Mouse (Mus musculus): ENCODE data around the gene Tmem182. TPM values are rescaled to one million over a fixed set of nuclear protein-coding genes. Genes with fewer than 3 reads are reported as not detected.

Tmem182 gene
- polyA plus RNA-seq (2015; fragmentation: Nextera tagmentation; extraction: Ambion mirVana), result 0.40 and 0.57 TPM in 2 replicates

- Histone ChIP-seq H3K36me3 (ENCODE audit: control insufficient read depth, insufficient read depth) (no peaks in the 10 kb centered on the region), H3K27ac (ENCODE audit: low read length) (no peak within 1 kb of the TSS), H3K4me1 (ENCODE audit: control insufficient read depth, low read depth, low read length) (no peaks in the 10 kb centered on the region), H3K27me3 (ENCODE audit: control insufficient read depth, insufficient read depth, low read depth, low read length) (no peaks in the 10 kb centered on the region), H3K4me3 (ENCODE audit: low read depth, low read length) (no peak within 1 kb of the TSS), H3K9ac (ENCODE audit: low read depth, low read length) (no peak within 1 kb of the TSS), H3K9me3 (replicated peaks; ENCODE audit: control insufficient read depth, low read length) (no peaks in the 10 kb centered on the region), H3K4me2 (ENCODE audit: low read depth, low read length) (no peak within 1 kb of the TSS)
- 69% methylated on average over 9 of the region's 9 CpGs for WGBS (ENCODE audit: insufficient replicate concordance)
- no peak for ATAC-seq (ENCODE audit: low read depth)
These were observed at the start of gene Tmem182 for GRCm38 (mm10) chr1:40805351-40805750. Gene Tmem182 (plus strand): TSS chr1:40805601.

GRCm38 (mm10) chr1:40759751-40760445, 45.5 kb upstream of the Tmem182 start:
- H3K36me3 ChIP-seq (ENCODE audit: control insufficient read depth, insufficient read depth), result no peaks in the 10 kb centered on the region
- no peaks in the 10 kb centered on the region for H3K4me1 ChIP-seq (ENCODE audit: control insufficient read depth, low read depth, low read length)
- no peaks in the 10 kb centered on the region for H3K9me3 ChIP-seq (replicated peaks; ENCODE audit: control insufficient read depth, low read length)
- H3K27me3 ChIP-seq (ENCODE audit: control insufficient read depth, insufficient read depth, low read depth, low read length), result no peaks in the 10 kb centered on the region
- H3K9ac ChIP-seq (ENCODE audit: low read depth, low read length), result no peak overlapping the region
- ATAC-seq (ENCODE audit: low read depth), result no peak
- WGBS (ENCODE audit: insufficient replicate concordance), result 66% methylated on average over 6 of the region's 6 CpGs
- no peak overlapping the region for H3K27ac ChIP-seq (ENCODE audit: low read length)
- no peak overlapping the region for H3K4me3 ChIP-seq (ENCODE audit: low read depth, low read length)
- H3K4me2 ChIP-seq (ENCODE audit: low read depth, low read length), result no peak overlapping the region

GRCm38 (mm10) chr1:40764042-40764441, 41.4 kb upstream of the Tmem182 start:
- ATAC-seq (ENCODE audit: low read depth), result no peak
- no peaks in the 10 kb centered on the region for H3K27me3 ChIP-seq (ENCODE audit: control insufficient read depth, insufficient read depth, low read depth, low read length)
- no peak overlapping the region for H3K4me3 ChIP-seq (ENCODE audit: low read depth, low read length)
- H3K4me2 ChIP-seq (ENCODE audit: low read depth, low read length), result no peak overlapping the region
- H3K4me1 ChIP-seq (ENCODE audit: control insufficient read depth, low read depth, low read length), result no peaks in the 10 kb centered on the region
- WGBS (ENCODE audit: insufficient replicate concordance), result 68% methylated on average over 1 of the region's 1 CpGs
- no peaks in the 10 kb centered on the region for H3K9me3 ChIP-seq (replicated peaks; ENCODE audit: control insufficient read depth, low read length)
- no peak overlapping the region for H3K27ac ChIP-seq (ENCODE audit: low read length)
- no peak overlapping the region for H3K9ac ChIP-seq (ENCODE audit: low read depth, low read length)
- H3K36me3 ChIP-seq (ENCODE audit: control insufficient read depth, insufficient read depth), result no peaks in the 10 kb centered on the region

- H3K4me3 ChIP-seq (ENCODE audit: low read depth, low read length), result no peak overlapping the region
- H3K9ac ChIP-seq (ENCODE audit: low read depth, low read length), result no peak overlapping the region
- no peak overlapping the region for H3K27ac ChIP-seq (ENCODE audit: low read length)
- H3K4me2 ChIP-seq (ENCODE audit: low read depth, low read length), result no peak overlapping the region
- no peaks in the 10 kb centered on the region for H3K36me3 ChIP-seq (ENCODE audit: control insufficient read depth, insufficient read depth)
- 54% methylated on average over 15 of the region's 15 CpGs for WGBS (ENCODE audit: insufficient replicate concordance)
- no peaks in the 10 kb centered on the region for H3K4me1 ChIP-seq (ENCODE audit: control insufficient read depth, low read depth, low read length)
- ATAC-seq (ENCODE audit: low read depth), result no peak
- H3K9me3 ChIP-seq (replicated peaks; ENCODE audit: control insufficient read depth, low read length), result no peaks in the 10 kb centered on the region
- no peaks in the 10 kb centered on the region for H3K27me3 ChIP-seq (ENCODE audit: control insufficient read depth, insufficient read depth, low read depth, low read length)
These were observed 40.6 kb upstream of the Tmem182 start for GRCm38 (mm10) chr1:40764701-40765275.

- WGBS (ENCODE audit: insufficient replicate concordance), result 75% methylated on average over 12 of the region's 12 CpGs
These were observed 39.9 kb upstream of the Tmem182 start for GRCm38 (mm10) chr1:40765521-40765920.

GRCm38 (mm10) chr1:40767588-40767987, 37.8 kb upstream of the Tmem182 start:
- H3K4me2 ChIP-seq (ENCODE audit: low read depth, low read length), result no peak overlapping the region
- 74% methylated on average over 18 of the region's 18 CpGs for WGBS (ENCODE audit: insufficient replicate concordance)
- no peaks in the 10 kb centered on the region for H3K27me3 ChIP-seq (ENCODE audit: control insufficient read depth, insufficient read depth, low read depth, low read length)
- no peak for ATAC-seq (ENCODE audit: low read depth)
- H3K36me3 ChIP-seq (ENCODE audit: control insufficient read depth, insufficient read depth), result no peaks in the 10 kb centered on the region
- H3K9me3 ChIP-seq (replicated peaks; ENCODE audit: control insufficient read depth, low read length), result no peaks in the 10 kb centered on the region
- no peak overlapping the region for H3K4me3 ChIP-seq (ENCODE audit: low read depth, low read length)
- no peak overlapping the region for H3K9ac ChIP-seq (ENCODE audit: low read depth, low read length)
- H3K27ac ChIP-seq (ENCODE audit: low read length), result no peak overlapping the region
- peaks cover 6% of the 10 kb centered on the region; the same call in 1 of the 2 replicates for H3K4me1 ChIP-seq (ENCODE audit: control insufficient read depth, low read depth, low read length)

More at GRCm38 (mm10) chr1:40765521-40765920, 39.9 kb upstream of the Tmem182 start:
- H3K4me1 ChIP-seq (ENCODE audit: control insufficient read depth, low read depth, low read length), result peaks cover 2% of the 10 kb centered on the region; the same call in 1 of the 2 replicates
- no peak for ATAC-seq (ENCODE audit: low read depth)
- no peaks in the 10 kb centered on the region for H3K27me3 ChIP-seq (ENCODE audit: control insufficient read depth, insufficient read depth, low read depth, low read length)
- H3K36me3 ChIP-seq (ENCODE audit: control insufficient read depth, insufficient read depth), result no peaks in the 10 kb centered on the region
- H3K4me2 ChIP-seq (ENCODE audit: low read depth, low read length), result no peak overlapping the region
- H3K9ac ChIP-seq (ENCODE audit: low read depth, low read length), result no peak overlapping the region
- H3K4me3 ChIP-seq (ENCODE audit: low read depth, low read length), result no peak overlapping the region
- no peaks in the 10 kb centered on the region for H3K9me3 ChIP-seq (replicated peaks; ENCODE audit: control insufficient read depth, low read length)
- no peak overlapping the region for H3K27ac ChIP-seq (ENCODE audit: low read length)

GRCm38 (mm10) chr1:40768606-40769005, 36.8 kb upstream of the Tmem182 start:
- H3K4me1 ChIP-seq (ENCODE audit: control insufficient read depth, low read depth, low read length), result peaks cover 6% of the 10 kb centered on the region; the same call in 1 of the 2 replicates
- 20% methylated on average over 6 of the region's 6 CpGs for WGBS (ENCODE audit: insufficient replicate concordance)
- no peaks in the 10 kb centered on the region for H3K9me3 ChIP-seq (replicated peaks; ENCODE audit: control insufficient read depth, low read length)
- no peaks in the 10 kb centered on the region for H3K36me3 ChIP-seq (ENCODE audit: control insufficient read depth, insufficient read depth)
- no peak for ATAC-seq (ENCODE audit: low read depth)
- H3K4me3 ChIP-seq (ENCODE audit: low read depth, low read length), result no peak overlapping the region
- H3K27me3 ChIP-seq (ENCODE audit: control insufficient read depth, insufficient read depth, low read depth, low read length), result no peaks in the 10 kb centered on the region
- no peak overlapping the region for H3K4me2 ChIP-seq (ENCODE audit: low read depth, low read length)
- no peak overlapping the region for H3K9ac ChIP-seq (ENCODE audit: low read depth, low read length)
- no peak overlapping the region for H3K27ac ChIP-seq (ENCODE audit: low read length)

GRCm38 (mm10) chr1:40769331-40769894, 36.0 kb upstream of the Tmem182 start:
- Histone ChIP-seq H3K4me1 (ENCODE audit: control insufficient read depth, low read depth, low read length) (peaks cover 6% of the 10 kb centered on the region; the same call in 1 of the 2 replicates), H3K9ac (ENCODE audit: low read depth, low read length) (no peak overlapping the region), H3K36me3 (ENCODE audit: control insufficient read depth, insufficient read depth) (no peaks in the 10 kb centered on the region), H3K27me3 (ENCODE audit: control insufficient read depth, insufficient read depth, low read depth, low read length) (no peaks in the 10 kb centered on the region), H3K4me3 (ENCODE audit: low read depth, low read length) (no peak overlapping the region), H3K9me3 (replicated peaks; ENCODE audit: control insufficient read depth, low read length) (no peaks in the 10 kb centered on the region), H3K27ac (ENCODE audit: low read length) (no peak overlapping the region), H3K4me2 (ENCODE audit: low read depth, low read length) (no peak overlapping the region)
- ATAC-seq (ENCODE audit: low read depth), result no peak
- whole genome bisulfite sequencing (ENCODE audit: insufficient replicate concordance), result 74% methylated on average over 4 of the region's 4 CpGs
